Mouse (Mus musculus) lung, embryonic 14.5 days (tissue): ENCODE data around the gene Ppp1r3c. TPM values are rescaled to one million over a fixed set of nuclear protein-coding genes. Genes with fewer than 3 reads are reported as not detected.
A peak's percentile ranks its signal among the peaks of the same experiment; 100 is the strongest.

Experiments used
- ATAC-seq: fragments of 200-750 bp; cut with Nextera tagmentation; 2 replicates; pipeline ENCODE4 v1.8.0; 2017; ENCODE audit warnings: mild to moderate bottlenecking, moderate TSS enrichment, moderate library complexity; ENCODE audit not compliant: insufficient read depth
- DNase-seq: peaks from one replicate; pipeline ENCODE4 v3.0.0-alpha.2; 2015
- H3K27ac ChIP-seq: fragments of 300-500 bp; sonication (generic); 2 replicates; pipeline ENCODE4 v1.5.1; 2014; ENCODE audit warnings: low read depth, mild to moderate bottlenecking, moderate library complexity
- H3K27me3 ChIP-seq: fragments of 300-500 bp; sonication (generic); 2 replicates; pipeline ENCODE4 v1.6.1; 2014; ENCODE audit warnings: low read length, control low read depth; ENCODE audit not compliant: insufficient read depth
- H3K36me3 ChIP-seq: fragments of 300-500 bp; sonication (generic); 2 replicates; pipeline ENCODE4 v1.6.1; 2014; ENCODE audit warnings: control low read depth; ENCODE audit not compliant: insufficient read depth
- H3K4me1 ChIP-seq: fragments of 300-500 bp; sonication (generic); 2 replicates; pipeline ENCODE4 v1.6.1; 2014; ENCODE audit warnings: antibody characterized with exemption, control low read depth; ENCODE audit not compliant: insufficient read depth
- H3K4me2 ChIP-seq: fragments of 300-500 bp; sonication (generic); 2 replicates; pipeline ENCODE4 v1.6.1; 2014; ENCODE audit warnings: mild to moderate bottlenecking
- H3K4me3 ChIP-seq: fragments of 300-500 bp; sonication (generic); 2 replicates; pipeline ENCODE4 v1.5.1; 2014; ENCODE audit warnings: low read depth, low read length
- H3K9ac ChIP-seq: fragments of 300-500 bp; sonication (generic); 2 replicates; pipeline ENCODE4 v1.6.1; 2014
- H3K9me3 ChIP-seq: fragments of 300-500 bp; sonication (generic); 2 replicates; pipeline ENCODE4 v1.6.1; 2016; ENCODE audit warnings: low read depth, low read length, control low read depth
- CTCF ChIP-seq: IDR thresholded peaks from 2 replicates; pipeline ENCODE4 v1.5.1; 2016; ENCODE audit warnings: antibody characterized with exemption, low read depth
- WGBS: fragments of 180-500 bp; shearing (Covaris S2); extraction: QIAGEN DNeasy Blood & Tissue Kit; methylation state at CpG from one replicate; pipeline ENCODE4 v1.1.7; 2014; 5-methylcytosine and 5-hydroxymethylcytosine counted together
- polyA plus RNA-seq: library from polyadenylated mRNA; unstranded; fragments of >200 nt; fragmentation: Nextera tagmentation; extraction: Ambion mirVana; gene quantifications from 2 replicates; pipeline ENCODE4 v1.2.1, GENCODE M21; 2014

Ppp1r3c gene
- polyA plus RNA-seq, 1 experiment from 2014 or later, result 67.5 TPM

DNA sequence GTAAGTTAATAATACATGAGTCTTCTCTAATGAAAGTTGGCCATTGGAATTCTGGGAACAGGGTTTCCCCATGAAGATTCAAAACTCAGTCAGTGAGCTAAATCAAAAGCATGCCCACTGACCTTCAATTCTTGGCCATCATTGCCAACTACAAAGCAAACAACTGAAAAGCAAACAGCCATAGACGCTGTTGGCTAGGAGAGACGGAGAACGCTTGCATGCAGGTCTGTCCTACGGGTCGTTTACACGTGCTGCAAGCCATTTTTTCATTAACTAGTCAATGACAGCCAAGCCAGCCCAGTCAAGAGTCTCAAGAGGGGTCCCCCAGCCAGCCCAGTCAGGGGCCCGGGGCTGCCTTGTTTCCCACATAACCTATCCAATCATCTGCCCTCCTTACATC lies 31.7 kb downstream of the Ppp1r3c start:
- H3K9me3 ChIP-seq, result no peaks in the 10 kb centered on the region; the same call in 1 of the 2 replicates
- no peaks in the 10 kb centered on the region for H3K36me3 ChIP-seq
- H3K4me3 ChIP-seq, result no peak overlapping the region
- H3K4me1 ChIP-seq, result peaks cover 26% of the 10 kb centered on the region
- H3K27me3 ChIP-seq, result no peaks in the 10 kb centered on the region
- H3K27ac ChIP-seq, result peak overlapping the region; percentile 80
- TF ChIP-seq CTCF, result no peak
- DNase-seq (no peak), ATAC-seq (no peak)
- whole genome bisulfite sequencing, result 56% methylated on average over 7 of the region's 7 CpGs
- no peak overlapping the region for H3K9ac ChIP-seq
- H3K4me2 ChIP-seq, result no peak overlapping the region

DNA sequence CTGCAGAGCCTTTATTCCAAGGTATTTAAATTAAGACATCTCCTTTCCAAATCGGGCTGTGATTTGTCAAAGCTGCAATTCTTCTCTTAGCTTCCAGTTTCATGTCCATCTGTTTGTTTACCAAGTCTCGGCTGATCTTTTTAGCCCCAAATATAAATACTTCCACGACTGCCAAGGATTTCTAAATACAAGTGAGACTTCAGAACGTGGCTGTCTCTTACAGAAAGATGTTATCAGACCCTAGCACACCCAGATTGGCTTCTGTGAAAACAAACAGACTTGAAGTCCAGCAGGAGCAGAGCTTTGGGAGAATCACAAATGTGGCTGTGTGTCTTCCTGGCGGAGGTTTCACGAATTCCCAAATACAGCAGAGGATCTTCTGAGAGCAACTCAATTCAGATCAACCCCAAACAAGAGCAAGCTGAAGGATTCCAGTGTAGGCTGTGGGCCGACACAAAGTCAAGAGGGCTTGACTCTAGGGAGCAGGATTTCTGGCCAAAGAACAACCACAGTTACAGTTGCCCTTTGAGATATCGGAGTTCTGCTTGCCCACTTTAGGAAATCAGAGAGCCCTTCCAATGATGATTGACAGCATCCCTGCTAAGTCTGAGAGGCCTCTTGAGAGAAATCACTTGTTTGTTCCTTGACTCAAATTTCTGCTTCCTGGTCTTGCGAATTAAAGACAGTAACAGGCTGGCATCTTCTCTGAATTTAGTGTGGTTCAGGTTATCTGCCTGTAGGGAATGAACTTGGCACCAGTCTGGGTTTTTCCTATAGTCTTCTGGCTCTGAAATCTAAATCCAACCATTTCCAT lies 34.4 kb downstream of the Ppp1r3c start:
- Histone ChIP-seq H3K27ac (peak overlapping the region; percentile 86), H3K4me2 (peak overlapping the region; percentile 10; the same call in 1 of the 2 replicates), H3K9me3 (no peaks in the 10 kb centered on the region), H3K4me3 (no peak overlapping the region), H3K36me3 (no peaks in the 10 kb centered on the region), H3K4me1 (peaks cover 41% of the 10 kb centered on the region), H3K9ac (no peak overlapping the region), H3K27me3 (no peaks in the 10 kb centered on the region)
- TF ChIP-seq CTCF, result no peak
- 17% methylated on average over 9 of the region's 9 CpGs for WGBS
- peak; percentile 36 for ATAC-seq
- peak; percentile 88 for DNase-seq

DNA sequence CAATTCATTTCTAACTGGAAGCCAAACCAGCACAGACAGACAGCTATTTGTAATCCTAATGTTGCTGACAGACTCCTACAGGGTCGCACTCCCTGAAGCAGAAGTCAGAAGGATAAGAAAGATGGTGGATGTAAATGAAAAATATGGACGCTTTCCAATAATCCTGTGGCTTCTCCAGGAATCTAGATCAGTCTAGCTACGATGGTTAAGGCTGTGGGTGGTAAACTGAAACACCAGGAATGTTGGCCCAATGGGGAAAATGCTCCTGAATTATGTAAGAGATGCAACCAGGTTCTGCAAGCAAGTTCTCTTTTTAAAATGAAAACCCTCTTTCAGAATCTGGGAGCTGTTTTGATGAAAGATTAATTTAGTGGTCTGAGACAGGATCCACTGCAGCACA lies 35.1 kb downstream of the Ppp1r3c start:
- Histone ChIP-seq H3K27ac (peak overlapping the region; percentile 86), H3K9me3 (no peaks in the 10 kb centered on the region), H3K4me1 (peaks cover 48% of the 10 kb centered on the region), H3K9ac (no peak overlapping the region), H3K27me3 (no peaks in the 10 kb centered on the region), H3K4me3 (no peak overlapping the region), H3K36me3 (no peaks in the 10 kb centered on the region), H3K4me2 (no peak overlapping the region)
- peak; percentile 75 for DNase-seq
- ATAC-seq, result peak; percentile 25; the same call in 1 of the 2 replicates
- no peak for TF ChIP-seq CTCF
- WGBS, result 37% methylated on average over 3 of the region's 3 CpGs

DNA sequence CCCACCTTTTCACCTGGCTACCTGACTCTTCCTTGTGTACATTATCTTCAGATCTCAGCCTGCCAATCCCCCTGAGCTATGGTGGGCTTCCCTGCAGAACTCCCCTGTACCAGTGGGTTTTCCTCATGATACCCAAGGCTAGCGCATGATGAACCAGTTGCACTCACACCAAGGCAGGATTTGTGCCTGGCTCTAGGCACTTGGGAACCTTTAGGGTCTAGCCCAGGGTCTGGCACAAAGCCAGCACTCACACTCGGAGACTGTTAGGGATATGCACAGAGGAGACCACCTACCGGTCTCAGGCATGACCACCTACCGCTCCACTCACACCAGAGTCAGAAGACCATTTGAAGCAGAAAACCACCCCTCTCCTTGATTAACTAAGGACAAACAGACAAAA lies 35.5 kb downstream of the Ppp1r3c start:
- H3K27ac ChIP-seq, result peak overlapping the region; percentile 86
- H3K9ac ChIP-seq, result no peak overlapping the region
- H3K4me1 ChIP-seq, result peaks cover 45% of the 10 kb centered on the region
- ATAC-seq (no peak), DNase-seq (peak; percentile 64)
- no peaks in the 10 kb centered on the region for H3K27me3 ChIP-seq
- H3K9me3 ChIP-seq, result no peaks in the 10 kb centered on the region
- no peaks in the 10 kb centered on the region for H3K36me3 ChIP-seq
- no peak for TF ChIP-seq CTCF
- WGBS, result 49% methylated on average over 4 of the region's 4 CpGs
- H3K4me2 ChIP-seq, result no peak overlapping the region
- H3K4me3 ChIP-seq, result no peak overlapping the region

DNA sequence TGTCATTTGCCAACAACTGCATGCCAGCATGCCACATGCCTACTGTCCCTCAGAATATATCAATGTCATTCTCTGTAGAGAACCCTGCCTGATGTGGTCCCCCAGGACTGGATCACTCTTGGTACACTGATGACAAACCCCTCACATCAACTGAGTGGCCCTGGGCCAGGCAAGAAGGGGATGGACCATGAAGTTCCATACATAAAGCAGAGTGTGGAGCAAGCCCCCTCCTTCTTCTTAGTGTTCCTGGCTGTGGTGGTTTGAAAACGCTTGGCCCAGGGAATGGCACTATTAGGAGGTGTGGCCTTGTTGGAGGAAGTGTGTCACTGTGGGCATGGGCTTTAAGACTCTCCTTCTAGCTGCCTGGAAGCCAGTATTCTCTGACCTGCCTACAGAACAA lies 37.3 kb downstream of the Ppp1r3c start:
- H3K4me2 ChIP-seq, result no peak overlapping the region
- H3K4me1 ChIP-seq, result peaks cover 40% of the 10 kb centered on the region
- WGBS, result 91% methylated on average over 1 of the region's 1 CpGs
- ATAC-seq (no peak), DNase-seq (no peak)
- no peaks in the 10 kb centered on the region for H3K36me3 ChIP-seq
- no peak for TF ChIP-seq CTCF
- H3K27ac ChIP-seq, result no peak overlapping the region
- no peaks in the 10 kb centered on the region for H3K9me3 ChIP-seq
- H3K9ac ChIP-seq, result no peak overlapping the region
- no peak overlapping the region for H3K4me3 ChIP-seq
- no peaks in the 10 kb centered on the region for H3K27me3 ChIP-seq

DNA sequence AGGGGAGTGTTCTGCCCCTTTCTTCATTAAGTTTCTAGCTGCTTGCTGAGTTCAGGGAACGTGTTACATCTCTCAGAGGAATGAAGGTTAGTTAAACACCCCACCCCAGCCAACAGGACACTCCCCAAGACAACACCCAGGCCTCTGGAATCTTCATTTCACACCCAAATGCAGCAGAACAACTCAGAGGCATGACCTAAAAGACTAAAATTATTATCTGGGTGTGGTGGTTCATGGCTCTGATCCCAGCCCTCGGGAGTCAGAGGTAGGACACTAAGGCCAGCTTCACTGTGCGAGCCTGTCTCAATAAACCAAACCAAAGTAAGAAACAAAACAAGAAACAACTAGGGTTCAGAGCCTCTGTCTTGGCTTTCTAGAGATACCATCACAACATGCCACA lies 38.3 kb downstream of the Ppp1r3c start:
- Histone ChIP-seq H3K9me3 (no peaks in the 10 kb centered on the region), H3K9ac (no peak overlapping the region), H3K4me1 (peaks cover 44% of the 10 kb centered on the region), H3K36me3 (no peaks in the 10 kb centered on the region), H3K4me2 (no peak overlapping the region), H3K4me3 (no peak overlapping the region), H3K27ac (no peak overlapping the region), H3K27me3 (no peaks in the 10 kb centered on the region)
- TF ChIP-seq CTCF, result no peak
- no peak for ATAC-seq
- 71% methylated on average over 3 of the region's 3 CpGs for WGBS
- DNase-seq, result no peak

DNA sequence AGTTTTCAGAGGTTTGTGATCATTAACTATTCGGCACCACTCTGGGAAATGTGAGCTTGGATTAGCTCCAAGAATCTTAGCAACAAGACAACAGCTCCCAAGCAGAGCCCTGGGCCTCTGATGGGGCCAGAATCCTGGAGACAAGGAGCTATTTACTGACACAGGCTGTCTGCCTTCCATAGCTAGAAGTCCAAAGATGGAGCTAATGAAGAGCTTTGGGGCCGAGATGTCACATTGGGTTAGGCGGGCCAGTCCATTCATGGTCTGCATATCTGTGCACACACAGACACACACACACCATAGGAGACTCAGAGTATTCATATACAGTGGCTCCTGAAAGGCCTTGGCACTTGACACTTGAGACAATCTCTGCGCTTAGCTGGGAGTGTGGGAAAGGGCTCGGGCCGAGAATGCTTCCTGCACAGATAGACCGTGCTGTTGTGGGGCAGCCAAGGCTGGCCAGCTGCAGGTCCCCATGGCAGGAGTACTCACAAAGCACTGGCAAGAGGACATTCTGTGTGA lies 39.8 kb downstream of the Ppp1r3c start:
- H3K4me1 ChIP-seq, result peaks cover 43% of the 10 kb centered on the region
- H3K27ac ChIP-seq, result peak overlapping the region; percentile 92
- H3K27me3 ChIP-seq, result no peaks in the 10 kb centered on the region
- H3K9me3 ChIP-seq, result no peaks in the 10 kb centered on the region
- no peak overlapping the region for H3K4me3 ChIP-seq
- TF ChIP-seq CTCF, result no peak
- H3K9ac ChIP-seq, result no peak overlapping the region
- DNase-seq, result peak; percentile 95
- WGBS, result 24% methylated on average over 7 of the region's 7 CpGs
- H3K36me3 ChIP-seq, result no peaks in the 10 kb centered on the region
- no peak overlapping the region for H3K4me2 ChIP-seq
- peak; percentile 85 for ATAC-seq
